Mouse (Mus musculus) ES-E14 (cell line): ENCODE measurements around the gene Bhmt2. TPM values are rescaled to one million over a fixed set of nuclear protein-coding genes. Genes with fewer than 3 reads are reported as not detected.

Experiments
- DNase-seq: peaks from one replicate; pipeline ENCODE4 v3.0.0-alpha.2; 2013; ENCODE audit warnings: low read depth, low spot score
- H3K27ac ChIP-seq: 2 replicates; pipeline ENCODE4 v1.5.1; 2012; ENCODE audit warnings: low read depth, mild to moderate bottlenecking, low read length, moderate library complexity, mixed read lengths; ENCODE audit not compliant: poor library complexity, insufficient read depth, severe bottlenecking
- H3K36me3 ChIP-seq: 2 replicates; pipeline ENCODE4 v1.6.1; 2012; ENCODE audit warnings: mild to moderate bottlenecking, low read length, moderate library complexity, mixed read lengths; ENCODE audit not compliant: control insufficient read depth, poor library complexity, insufficient read depth, severe bottlenecking
- H3K4me1 ChIP-seq, 2 experiments: fragments of 150-350 bp in 1 of 2; sonication (generic) in 1 of 2; 2 replicates each; pipeline ENCODE4 v1.6.1; 2012; ENCODE audit warnings: low read length in 2 of 2, mild to moderate bottlenecking in 1 of 2, mixed read lengths in 1 of 2; ENCODE audit not compliant: control insufficient read depth in 2 of 2, insufficient read depth in 2 of 2, poor library complexity in 1 of 2
- H3K4me3 ChIP-seq, 2 experiments: fragments of 150-350 bp in 1 of 2; sonication (generic) in 1 of 2; 2 replicates each; pipeline ENCODE4 v1.5.1; 2012; ENCODE audit warnings: low read length in 2 of 2, low read depth in 1 of 2, mild to moderate bottlenecking in 1 of 2, mixed read lengths in 1 of 2; ENCODE audit not compliant: insufficient read depth in 1 of 2, poor library complexity in 1 of 2, severe bottlenecking in 1 of 2
- H3K9ac ChIP-seq: 2 replicates; pipeline ENCODE4 v1.6.1; 2012; ENCODE audit warnings: low read depth, mild to moderate bottlenecking, low read length, mixed read lengths; ENCODE audit not compliant: poor library complexity, insufficient read depth, severe bottlenecking
- H3K9me3 ChIP-seq: fragments of 150-350 bp; sonication (generic); 2 replicates; pipeline ENCODE4 v1.6.1; 2012; ENCODE audit warnings: low read depth, mild to moderate bottlenecking, low read length; ENCODE audit not compliant: control insufficient read depth, insufficient read depth
- CHD2 ChIP-seq: IDR thresholded peaks from 2 replicates; pipeline ENCODE4 v1.6.1; 2014; ENCODE audit warnings: mild to moderate bottlenecking, low read depth, low read length, inconsistent platforms
- HCFC1 ChIP-seq: IDR thresholded peaks from 2 replicates; pipeline ENCODE4 v1.6.1; 2012; ENCODE audit warnings: low read length, inconsistent platforms, borderline replicate concordance; ENCODE audit not compliant: insufficient read depth
- MAFK ChIP-seq: IDR thresholded peaks from 2 replicates; pipeline ENCODE4 v1.6.1; 2014; ENCODE audit warnings: mild to moderate bottlenecking, low read depth, low read length, inconsistent platforms; ENCODE audit not compliant: insufficient read depth
- ZC3H11A ChIP-seq: IDR thresholded peaks from 2 replicates; pipeline ENCODE4 v1.6.1; 2012; ENCODE audit warnings: low read depth, mild to moderate bottlenecking, inconsistent platforms, low read length, borderline replicate concordance
- ZNF384 ChIP-seq: IDR thresholded peaks from 2 replicates; pipeline ENCODE4 v1.6.1; 2012; ENCODE audit warnings: low read depth, low read length, inconsistent platforms
- in situ Hi-C, 2 experiments: fragments of 600-800 bp; cut with MboI; formaldehyde crosslinking; loops; one replicate each; pipeline ENCODE4 v1.15.1; 2025; ENCODE audit warnings: low sequenced_read_pairs in 2 of 2, inconsistent platforms in 1 of 2; ENCODE audit not compliant: unreplicated experiment in 2 of 2
- total RNA-seq: library from RNA; depleted of rRNA; stranded (reverse); fragments of 300-350 nt; gene quantifications from 2 replicates; pipeline ENCODE4 v1.2.3, GENCODE M21; 2012

Gene Bhmt2
- total RNA-seq, 1 experiment: 0.62 TPM

DNA sequence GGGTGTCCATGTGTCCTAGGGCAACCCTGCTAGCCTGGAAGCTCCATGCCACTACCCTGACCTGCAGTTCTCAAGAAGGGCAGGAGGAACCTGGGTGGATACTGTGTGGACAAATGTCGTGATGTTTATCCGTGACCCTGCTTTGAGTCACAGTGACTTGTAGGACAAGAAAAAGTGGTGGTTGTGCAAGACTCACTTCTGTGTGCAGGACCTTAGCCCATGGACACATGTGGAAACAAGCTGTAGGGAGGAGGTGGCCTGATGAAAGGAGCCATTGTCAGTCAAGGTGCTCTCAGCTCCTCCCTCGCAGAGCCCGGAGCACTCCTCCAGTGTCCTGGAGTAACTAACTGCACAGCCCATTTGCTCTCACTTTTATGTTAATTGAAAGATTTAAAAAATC is 31.6 kb upstream of the Bhmt2 start:
- in situ Hi-C loops: no loop called here
- DNase-seq: no peak
- Histone ChIP-seq H3K36me3 (no peaks in the 10 kb centered on the region), H3K9me3 (no peaks in the 10 kb centered on the region), H3K9ac (no peak overlapping the region), H3K4me1 (no peaks in the 10 kb centered on the region), H3K27ac (no peak overlapping the region), H3K4me3 (no peak overlapping the region)
- TF ChIP-seq ZNF384 (no peak), CHD2 (no peak), MAFK (no peak), ZC3H11A (no peak), HCFC1 (no peak)

DNA sequence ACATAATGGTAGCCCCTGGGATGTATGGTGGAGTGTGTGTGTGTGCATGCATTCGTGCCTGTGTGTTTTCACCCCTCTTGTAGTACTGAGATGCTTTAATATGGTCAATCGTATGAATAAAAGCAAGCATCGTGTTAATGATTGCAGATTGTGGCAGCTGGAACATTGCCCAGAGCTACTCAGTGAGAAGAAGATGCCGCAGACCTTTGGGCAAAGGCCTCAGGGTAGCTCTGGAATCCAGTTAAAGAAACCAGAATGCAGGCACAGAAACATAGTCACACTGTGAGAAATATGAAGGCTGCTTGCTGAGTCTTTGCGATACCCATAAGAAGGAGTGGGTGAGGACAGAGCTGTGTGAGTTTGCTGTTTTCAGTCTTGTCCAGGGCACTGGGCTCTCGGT is 24.8 kb upstream of the Bhmt2 start:
- DNase-seq: no peak
- H3K4me1 ChIP-seq: no peaks in the 10 kb centered on the region
- no peak overlapping the region for H3K27ac ChIP-seq
- no peaks in the 10 kb centered on the region for H3K9me3 ChIP-seq
- no peak for TF ChIP-seq ZC3H11A
- no peak overlapping the region for H3K9ac ChIP-seq
- in situ Hi-C loops: no loop called here
- H3K36me3 ChIP-seq: no peaks in the 10 kb centered on the region
- no peak overlapping the region for H3K4me3 ChIP-seq

DNA sequence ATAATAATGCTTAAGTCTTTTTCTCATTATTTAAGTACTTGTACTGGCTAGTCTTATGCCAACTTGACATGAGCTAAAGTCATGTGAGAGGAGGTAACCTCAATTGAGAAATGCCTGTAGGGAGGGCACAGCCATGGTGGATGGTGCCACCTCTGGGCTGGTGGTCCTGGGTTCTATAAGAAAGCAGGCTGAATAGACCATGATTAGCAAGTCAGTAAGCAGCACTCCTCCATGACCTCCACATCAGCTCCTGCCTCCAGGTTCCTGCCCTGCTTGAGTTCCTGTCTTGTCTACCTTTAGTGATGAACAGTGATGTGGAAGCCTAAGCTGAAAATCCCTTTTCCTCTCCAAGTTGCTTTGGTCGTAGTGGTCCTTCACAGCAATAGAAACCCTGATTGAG is 16.7 kb upstream of the Bhmt2 start:
- no peak overlapping the region for H3K27ac ChIP-seq
- H3K36me3 ChIP-seq: no peaks in the 10 kb centered on the region
- H3K4me1 ChIP-seq: peaks cover 0 to 5% of the 10 kb centered on the region in 2 experiments; a peak in 1 of 4 replicates
- no peak overlapping the region for H3K4me3 ChIP-seq
- no peak for DNase-seq
- TF ChIP-seq CHD2: no peak
- TF ChIP-seq ZC3H11A: no peak
- no peak for TF ChIP-seq ZNF384
- no peak for TF ChIP-seq MAFK
- no peak for TF ChIP-seq HCFC1
- in situ Hi-C loops: no loop called here
- no peaks in the 10 kb centered on the region for H3K9me3 ChIP-seq
- H3K9ac ChIP-seq: no peak overlapping the region

DNA sequence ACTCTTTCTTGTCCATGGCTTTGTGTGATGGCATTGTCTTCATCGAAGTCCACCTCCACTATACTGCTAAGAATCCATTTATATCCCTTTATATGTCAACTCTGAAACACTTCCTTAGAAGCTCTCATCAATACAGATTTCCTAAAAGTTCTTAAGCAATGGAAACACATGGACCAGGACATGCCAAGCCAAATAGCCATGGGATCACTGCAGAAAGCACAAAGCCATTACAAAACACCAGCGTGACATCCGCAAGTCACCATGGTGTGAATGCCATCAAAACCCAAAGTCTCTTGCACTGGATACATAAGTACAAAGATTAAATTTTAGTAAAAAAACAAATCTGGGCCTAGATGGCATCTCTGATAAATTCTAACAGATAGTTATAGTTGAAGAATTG is 15.5 kb upstream of the Bhmt2 start:
- Histone ChIP-seq H3K36me3 (no peaks in the 10 kb centered on the region), H3K4me1 (peaks cover 0 to 5% of the 10 kb centered on the region in 2 experiments; a peak in 1 of 4 replicates), H3K9me3 (no peaks in the 10 kb centered on the region), H3K27ac (no peak overlapping the region), H3K9ac (no peak overlapping the region), H3K4me3 (no peak overlapping the region)
- DNase-seq: no peak
- TF ChIP-seq ZNF384: no peak
- TF ChIP-seq MAFK: no peak
- no peak for TF ChIP-seq ZC3H11A
- TF ChIP-seq CHD2: no peak
- no peak for TF ChIP-seq HCFC1
- in situ Hi-C loops: no loop called here

DNA sequence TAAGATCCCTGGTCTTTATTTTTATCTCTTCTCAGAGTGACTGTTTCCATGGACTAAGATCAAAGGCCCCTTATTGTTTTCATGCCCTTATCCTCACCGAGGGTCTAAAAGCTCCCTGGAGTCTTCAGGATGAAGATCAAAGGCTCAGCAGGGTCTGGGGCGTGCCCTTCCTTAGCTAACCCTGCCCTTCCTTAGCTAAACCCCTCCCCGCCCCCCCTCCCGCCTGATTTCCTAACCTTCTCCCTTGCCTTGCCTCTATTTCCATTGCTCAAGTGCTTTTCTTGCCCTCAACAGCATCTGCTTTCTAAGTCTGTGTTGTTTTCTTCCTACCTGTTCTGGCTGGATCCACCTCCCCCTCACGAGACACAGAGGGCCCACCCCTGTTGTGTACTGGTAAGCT is 13.2 kb upstream of the Bhmt2 start:
- Histone ChIP-seq H3K4me1 (peaks cover 0 to 5% of the 10 kb centered on the region in 2 experiments; a peak in 1 of 4 replicates), H3K27ac (no peak overlapping the region), H3K9me3 (no peaks in the 10 kb centered on the region), H3K4me3 (no peak overlapping the region), H3K36me3 (no peaks in the 10 kb centered on the region), H3K9ac (no peak overlapping the region; the same call in 1 of the 2 replicates)
- no peak for TF ChIP-seq ZNF384
- TF ChIP-seq ZC3H11A: no peak
- no peak for TF ChIP-seq MAFK
- no peak for TF ChIP-seq CHD2
- no peak for TF ChIP-seq HCFC1
- in situ Hi-C loops: no loop called here
- peak; percentile 87 for DNase-seq
